Mouse (Mus musculus) ES-Bruce4 (cell line): ENCODE results near the gene Eif5a. TPM values are rescaled to one million over a fixed set of nuclear protein-coding genes. Genes with fewer than 3 reads are reported as not detected.

Experiments
- H3K27ac ChIP-seq: 2 replicates; pipeline ENCODE4 v1.5.1; 2012; ENCODE audit warnings: low read length, inconsistent platforms; ENCODE audit not compliant: insufficient read depth
- H3K27me3 ChIP-seq: 2 replicates; pipeline ENCODE4 v1.6.1; 2012; ENCODE audit warnings: mild to moderate bottlenecking, low read length, inconsistent platforms; ENCODE audit not compliant: control insufficient read depth, poor library complexity, insufficient read depth, severe bottlenecking
- H3K36me3 ChIP-seq: 2 replicates; pipeline ENCODE4 v1.6.1; 2012; ENCODE audit warnings: inconsistent platforms, mild to moderate bottlenecking, low read length, moderate library complexity; ENCODE audit not compliant: control insufficient read depth, poor library complexity, insufficient read depth, severe bottlenecking
- H3K4me1 ChIP-seq: one replicate; pipeline ENCODE4 v1.8.1; 2011; ENCODE audit warnings: low read length; ENCODE audit not compliant: control insufficient read depth, insufficient read depth
- H3K4me3 ChIP-seq: 2 replicates; pipeline ENCODE4 v1.5.1; 2011; ENCODE audit warnings: low read depth, mild to moderate bottlenecking, low read length
- H3K9ac ChIP-seq: 2 replicates; pipeline ENCODE4 v1.6.1; 2012; ENCODE audit warnings: low read depth, mild to moderate bottlenecking, inconsistent platforms; ENCODE audit not compliant: poor library complexity, severe bottlenecking
- H3K9me3 ChIP-seq: replicated peaks from 2 replicates; pipeline ENCODE4 v1.6.1; 2012; ENCODE audit warnings: mild to moderate bottlenecking, low read length, inconsistent platforms; ENCODE audit not compliant: control insufficient read depth, poor library complexity, insufficient read depth, severe bottlenecking
- CTCF ChIP-seq: IDR thresholded peaks from one replicate; pipeline ENCODE4 v1.8.1; 2011; ENCODE audit warnings: low read depth, low read length
- EP300 ChIP-seq: IDR thresholded peaks from 2 replicates; pipeline ENCODE4 v1.6.1; 2011; ENCODE audit warnings: low read depth, low read length; ENCODE audit not compliant: insufficient read depth
- POLR2A ChIP-seq: IDR thresholded peaks from one replicate; pipeline ENCODE4 v1.8.1; 2011; ENCODE audit warnings: low read length; ENCODE audit not compliant: insufficient read depth
- polyA plus RNA-seq: library from polyadenylated mRNA; stranded (reverse); fragments of >200 nt; gene quantifications from 2 replicates; pipeline ENCODE4 v1.2.4, GENCODE M21; 2011; ENCODE audit warnings: low read depth; ENCODE audit not compliant: missing spikeins, insufficient read depth, insufficient read length

Gene Eif5a
- polyA plus RNA-seq, 1 experiment = 1,015 TPM

DNA sequence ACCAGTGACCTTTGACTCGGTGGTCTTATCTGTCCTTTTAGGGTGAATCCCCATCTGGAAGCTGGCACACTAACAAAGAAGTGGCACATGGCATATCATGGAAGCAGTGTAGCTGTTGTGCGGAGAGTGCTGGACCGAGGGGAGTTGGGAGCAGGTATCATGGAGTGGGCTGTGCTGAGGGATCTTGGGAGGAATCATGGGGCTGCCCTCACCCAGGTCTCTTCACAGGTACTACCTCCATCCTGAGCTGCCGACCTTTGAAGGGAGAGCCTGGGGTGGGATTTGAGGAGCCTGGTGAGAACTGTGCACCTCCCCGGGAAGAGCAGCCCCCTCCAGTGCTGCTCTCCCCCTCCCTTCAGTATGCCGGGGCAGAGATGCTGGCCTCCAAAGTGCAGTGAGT, 10.1 kb downstream of the Eif5a start:
- Histone ChIP-seq H3K36me3 (peaks cover 37% of the 10 kb centered on the region), H3K4me1 (no peaks in the 10 kb centered on the region), H3K4me3 (no peak overlapping the region), H3K27ac (no peak overlapping the region), H3K9me3 (no peaks in the 10 kb centered on the region), H3K27me3 (no peaks in the 10 kb centered on the region), H3K9ac (no peak overlapping the region)
- TF ChIP-seq EP300 (no peak), CTCF (no peak), POLR2A (no peak)

DNA sequence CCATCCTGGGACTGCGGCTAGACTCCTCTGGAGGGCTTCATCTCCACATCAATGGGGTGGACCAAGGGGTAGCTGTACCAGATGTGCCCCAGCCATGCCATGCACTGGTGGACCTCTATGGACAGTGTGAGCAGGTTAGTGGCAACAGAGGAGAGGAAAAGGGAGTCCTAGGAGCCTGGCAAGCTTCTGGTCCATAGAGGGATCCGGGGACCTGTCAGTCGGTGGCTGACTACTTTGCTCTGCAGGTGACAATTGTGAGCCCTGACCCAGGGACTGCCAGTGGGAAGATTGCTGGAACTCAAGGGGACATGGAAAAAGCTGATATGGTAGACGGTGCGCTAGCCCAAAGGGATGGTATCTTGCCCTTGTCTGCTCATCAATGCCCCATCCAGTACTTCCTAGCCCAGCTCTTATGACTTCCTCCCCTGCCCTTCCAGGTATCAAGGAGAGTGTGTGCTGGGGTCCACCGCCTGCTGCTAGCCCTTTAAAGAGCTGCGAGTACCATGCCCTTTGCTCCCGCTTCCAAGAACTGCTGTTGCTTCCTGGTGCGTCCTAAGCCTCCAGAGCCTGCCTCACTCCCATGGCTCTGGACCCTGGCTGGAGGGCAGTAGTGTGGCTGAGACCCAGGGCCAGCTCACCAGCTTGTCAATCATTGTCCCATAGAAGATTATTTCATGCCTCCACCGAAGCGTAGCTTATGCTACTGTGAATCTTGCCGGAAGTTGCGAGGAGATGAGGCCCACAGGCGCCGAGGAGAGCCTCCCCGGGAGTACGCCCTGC, 10.8 kb downstream of the Eif5a start:
- H3K27ac ChIP-seq = no peak overlapping the region
- H3K4me3 ChIP-seq = no peak overlapping the region
- no peak overlapping the region for H3K9ac ChIP-seq
- no peaks in the 10 kb centered on the region for H3K4me1 ChIP-seq
- H3K9me3 ChIP-seq = no peaks in the 10 kb centered on the region
- no peaks in the 10 kb centered on the region for H3K27me3 ChIP-seq
- peaks cover 31% of the 10 kb centered on the region for H3K36me3 ChIP-seq
- TF ChIP-seq CTCF = no peak
- TF ChIP-seq POLR2A = no peak
- no peak for TF ChIP-seq EP300

DNA sequence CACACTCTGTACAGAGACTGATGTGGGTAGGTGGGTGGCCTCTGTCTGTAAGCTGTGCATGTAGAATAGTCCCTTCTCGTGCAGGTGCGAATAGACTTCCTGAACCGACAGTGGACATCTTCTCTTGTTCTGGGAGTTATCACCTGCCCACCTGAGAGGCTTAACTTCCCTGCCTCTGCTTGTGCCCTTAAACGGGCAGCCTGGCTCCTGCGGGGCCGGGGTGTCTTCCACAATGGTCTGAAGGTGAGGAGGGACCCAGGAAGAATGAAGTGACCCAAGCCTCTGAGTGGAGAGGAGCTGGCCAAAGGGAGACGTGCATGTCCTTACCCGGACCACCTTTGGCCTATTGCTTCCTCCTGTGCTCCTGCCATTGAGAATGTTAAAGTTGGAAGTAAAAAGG, 11.6 kb downstream of the Eif5a start:
- Histone ChIP-seq H3K36me3 (peaks cover 35% of the 10 kb centered on the region), H3K27me3 (no peaks in the 10 kb centered on the region), H3K27ac (no peak overlapping the region), H3K4me3 (no peak overlapping the region), H3K9ac (no peak overlapping the region), H3K9me3 (no peaks in the 10 kb centered on the region), H3K4me1 (no peaks in the 10 kb centered on the region)
- TF ChIP-seq POLR2A (no peak), EP300 (no peak), CTCF (no peak)

DNA sequence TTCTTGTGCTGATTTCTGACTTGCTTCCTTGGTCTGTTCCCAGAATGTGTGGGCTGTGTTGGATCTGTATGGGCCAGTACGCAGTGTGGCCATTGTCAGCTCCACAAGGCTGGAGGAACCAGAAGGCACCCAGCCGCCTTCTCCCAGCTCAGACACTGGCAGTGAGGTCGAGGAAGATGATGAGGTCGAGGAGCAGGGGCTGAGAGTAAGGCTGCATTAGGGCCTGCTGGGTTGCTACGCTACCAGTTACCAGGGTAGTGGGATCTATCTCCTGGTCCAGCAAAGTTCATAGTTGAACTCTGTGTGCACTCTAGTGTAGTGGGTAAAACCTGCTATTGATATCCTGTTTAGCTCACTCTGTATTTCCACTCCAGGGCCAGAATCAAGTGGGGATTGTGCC, 12.6 kb downstream of the Eif5a start:
- H3K27me3 ChIP-seq = no peaks in the 10 kb centered on the region
- no peak overlapping the region for H3K4me3 ChIP-seq
- H3K9ac ChIP-seq = no peak overlapping the region
- H3K27ac ChIP-seq = no peak overlapping the region
- H3K4me1 ChIP-seq = no peaks in the 10 kb centered on the region
- H3K36me3 ChIP-seq = peaks cover 37% of the 10 kb centered on the region
- no peak for TF ChIP-seq CTCF
- TF ChIP-seq POLR2A = no peak
- TF ChIP-seq EP300 = no peak
- H3K9me3 ChIP-seq = no peaks in the 10 kb centered on the region

DNA sequence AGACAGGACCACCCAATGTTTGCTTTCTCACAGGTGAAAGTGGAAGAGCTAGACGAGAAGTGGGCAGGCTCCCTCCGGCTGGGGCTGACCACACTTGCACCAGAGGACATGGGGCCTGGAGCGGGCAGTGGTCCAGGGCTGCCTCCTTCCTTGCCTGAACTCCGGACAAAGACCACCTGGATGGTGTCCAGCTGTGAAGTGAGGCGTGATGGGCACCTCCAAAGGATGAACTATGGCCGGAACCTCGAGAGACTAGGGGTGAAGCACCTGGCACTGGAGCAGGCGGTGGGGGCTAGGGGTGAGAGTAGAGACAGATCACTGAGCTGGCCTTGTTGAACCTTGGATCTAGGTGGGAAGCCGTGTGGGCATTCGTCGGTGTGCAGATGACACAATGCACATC, 13.1 kb downstream of the Eif5a start:
- Histone ChIP-seq H3K9me3 (no peaks in the 10 kb centered on the region), H3K4me3 (no peak overlapping the region), H3K9ac (no peak overlapping the region), H3K36me3 (peaks cover 42% of the 10 kb centered on the region), H3K4me1 (no peaks in the 10 kb centered on the region), H3K27ac (no peak overlapping the region), H3K27me3 (no peaks in the 10 kb centered on the region)
- TF ChIP-seq EP300 = no peak
- TF ChIP-seq POLR2A = no peak
- TF ChIP-seq CTCF = no peak

DNA sequence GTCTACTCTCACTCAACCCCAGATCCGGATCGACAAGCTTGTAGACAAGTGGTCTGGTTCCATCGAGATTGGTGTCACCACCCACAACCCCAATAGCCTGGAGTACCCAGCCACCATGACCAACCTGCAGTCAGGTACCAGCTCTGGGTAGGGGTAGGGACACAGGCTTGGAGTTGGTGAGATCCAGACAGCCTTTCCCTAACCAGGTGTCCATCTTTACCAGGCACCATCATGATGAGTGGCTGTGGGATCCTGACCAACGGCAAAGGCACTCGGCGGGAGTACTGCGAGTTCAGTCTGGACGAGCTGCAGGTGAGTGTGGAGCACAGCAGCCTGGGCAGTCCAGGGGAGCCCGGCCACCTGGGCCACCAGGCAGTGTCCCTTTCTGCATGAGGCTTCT, 17.4 kb downstream of the Eif5a start:
- no peak overlapping the region for H3K9ac ChIP-seq
- TF ChIP-seq EP300 (no peak), CTCF (no peak), POLR2A (no peak)
- H3K27me3 ChIP-seq = no peaks in the 10 kb centered on the region
- H3K9me3 ChIP-seq = no peaks in the 10 kb centered on the region
- H3K36me3 ChIP-seq = peaks cover 34% of the 10 kb centered on the region
- H3K4me1 ChIP-seq = no peaks in the 10 kb centered on the region
- no peak overlapping the region for H3K4me3 ChIP-seq
- no peak overlapping the region for H3K27ac ChIP-seq
